Comparison of ENCODE assay signal across 7 mouse cellular contexts in genomic region chr11:74870991-74871622, GRCm38 (mm10). TPM values are rescaled to one million over a fixed set of nuclear protein-coding genes. Genes with fewer than 3 reads are reported as not detected.
DNase-seq lines count a peak whose midpoint lies in the region; ATAC-seq and TF ChIP-seq lines count a peak whose summit lies in the region.

No protein-coding gene starts in this region.

- ATAC-seq in hindbrain, postnatal 0 days, result no peak
- ATAC-seq in midbrain, embryonic 15.5 days (replicated peaks), result no peak

- no peak overlapping the region for H3K4me3 ChIP-seq in cortical plate, adult 2 months (ENCODE audit: insufficient read depth, low read length)
- no peak overlapping the region for H3K4me3 ChIP-seq in hindbrain, postnatal 0 days (ENCODE audit: low read length)
- no peak overlapping the region for H3K4me3 ChIP-seq in midbrain, embryonic 15.5 days

- WGBS in hindbrain, postnatal 0 days, result 10% methylated on average over 12 of the region's 12 CpGs
- WGBS in midbrain, embryonic 15.5 days, result 14% methylated on average over 12 of the region's 12 CpGs

- TF ChIP-seq POLR2A in cortical plate, adult 2 months (IDR thresholded peaks at IDR 0.05; ENCODE audit: extremely low read depth, insufficient read depth, low read length), result no peak

- H3K27ac ChIP-seq in cortical plate, adult 2 months (ENCODE audit: insufficient read depth, low read length), result no peak overlapping the region
- peak overlapping the region; percentile 42; the same call in 1 of the 2 replicates for H3K27ac ChIP-seq in hindbrain, postnatal 0 days
- peak overlapping the region; percentile 80 for H3K27ac ChIP-seq in midbrain, embryonic 15.5 days

- peaks cover 15% of the 10 kb centered on the region for H3K4me1 ChIP-seq in cortical plate, adult 2 months (ENCODE audit: control insufficient read depth, insufficient read depth, low read length)
- peaks cover 13% of the 10 kb centered on the region for H3K4me1 ChIP-seq in hindbrain, postnatal 0 days (ENCODE audit: insufficient read depth, low read length)
- H3K4me1 ChIP-seq in midbrain, embryonic 15.5 days, result peaks cover 35% of the 10 kb centered on the region

- H3K9me3 ChIP-seq in hindbrain, postnatal 0 days (ENCODE audit: low read length), result no peaks in the 10 kb centered on the region
- no peaks in the 10 kb centered on the region for H3K9me3 ChIP-seq in midbrain, embryonic 15.5 days

- TF ChIP-seq CTCF in cortical plate, adult 2 months (IDR thresholded peaks at IDR 0.05; ENCODE audit: extremely low read depth, insufficient read depth, low read length), result peak; percentile 40
- TF ChIP-seq CTCF in hindbrain, postnatal 0 days (IDR thresholded peaks at IDR 0.05; ENCODE audit: low read depth), result peak; percentile 49

- no peaks in the 10 kb centered on the region for H3K27me3 ChIP-seq in hindbrain, postnatal 0 days (ENCODE audit: insufficient read depth, low read length)
- H3K27me3 ChIP-seq in midbrain, embryonic 15.5 days (replicated peaks), result no peaks in the 10 kb centered on the region

- DNase-seq in kidney, postnatal 10 days, result peak; percentile 56
- DNase-seq in kidney, adult 8-10 months, result no peak
- DNase-seq in hindbrain, postnatal 0 days (ENCODE audit: low spot score), result peak; percentile 63
- DNase-seq in T-cell, adult 2 months (ENCODE audit: low spot score), result no peak
- no peak for DNase-seq in embryo, embryonic 9.5 days (ENCODE audit: extremely low spot score)

- no peak overlapping the region for H3K4me2 ChIP-seq in hindbrain, postnatal 0 days (ENCODE audit: low read depth, low read length)
- peak overlapping the region; percentile 30; the same call in 1 of the 2 replicates for H3K4me2 ChIP-seq in midbrain, embryonic 15.5 days

- H3K9ac ChIP-seq in hindbrain, postnatal 0 days (replicated peaks; ENCODE audit: low read length), result no peak overlapping the region
- H3K9ac ChIP-seq in midbrain, embryonic 15.5 days, result peak overlapping the region; percentile 38

- peaks cover 11% of the 10 kb centered on the region; the same call in 1 of the 2 replicates for H3K36me3 ChIP-seq in hindbrain, postnatal 0 days (ENCODE audit: insufficient read depth, low read length)
- H3K36me3 ChIP-seq in midbrain, embryonic 15.5 days (replicated peaks), result peaks cover 6% of the 10 kb centered on the region

RNA-seq across cellular contexts. Expression of gene Sgsm2, which starts 25.8 kb away (rescaled TPM):
- 82.7 and 91.9 TPM in 2 replicates for polyA plus RNA-seq in cortical plate, adult 2 months (2012; rRNA removed)
- 49.0 and 59.2 TPM in 2 replicates for total RNA-seq in hindbrain, postnatal 0 days (2014; rRNA removed)
- polyA plus RNA-seq in hindbrain, postnatal 0 days (2015; fragmentation: Nextera tagmentation; extraction: Ambion mirVana), result 21.2 and 21.3 TPM in 2 replicates
- 31.2 and 33.9 TPM in 2 replicates for polyA plus RNA-seq in midbrain, embryonic 15.5 days (2015; fragmentation: Nextera tagmentation; extraction: Ambion mirVana)

RNA-seq across cellular contexts. Expression of gene Tsr1, which starts 26.8 kb away (rescaled TPM):
- 18.1 and 19.0 TPM in 2 replicates for polyA plus RNA-seq in cortical plate, adult 2 months (2012; rRNA removed)
- total RNA-seq in hindbrain, postnatal 0 days (2014; rRNA removed), result 20.3 and 34.1 TPM in 2 replicates
- polyA plus RNA-seq in hindbrain, postnatal 0 days (2015; fragmentation: Nextera tagmentation; extraction: Ambion mirVana), result 21.1 and 22.0 TPM in 2 replicates
- 26.3 and 28.6 TPM in 2 replicates for polyA plus RNA-seq in midbrain, embryonic 15.5 days (2015; fragmentation: Nextera tagmentation; extraction: Ambion mirVana)

RNA-seq across cellular contexts. Expression of gene Mnt, which starts 40.4 kb away (rescaled TPM):
- polyA plus RNA-seq in cortical plate, adult 2 months (2012; rRNA removed), result 19.9 and 22.1 TPM in 2 replicates
- total RNA-seq in hindbrain, postnatal 0 days (2014; rRNA removed), result 18.5 and 22.8 TPM in 2 replicates
- polyA plus RNA-seq in hindbrain, postnatal 0 days (2015; fragmentation: Nextera tagmentation; extraction: Ambion mirVana), result 7.0 and 8.4 TPM in 2 replicates
- 9.9 and 10.2 TPM in 2 replicates for polyA plus RNA-seq in midbrain, embryonic 15.5 days (2015; fragmentation: Nextera tagmentation; extraction: Ambion mirVana)

RNA-seq across cellular contexts. Expression of gene Smg6, which starts 54.5 kb away (rescaled TPM):
- polyA plus RNA-seq in cortical plate, adult 2 months (2012; rRNA removed), result 26.9 and 29.2 TPM in 2 replicates
- 24.9 and 27.8 TPM in 2 replicates for total RNA-seq in hindbrain, postnatal 0 days (2014; rRNA removed)
- polyA plus RNA-seq in hindbrain, postnatal 0 days (2015; fragmentation: Nextera tagmentation; extraction: Ambion mirVana), result 9.8 and 10.0 TPM in 2 replicates
- 16.0 and 17.1 TPM in 2 replicates for polyA plus RNA-seq in midbrain, embryonic 15.5 days (2015; fragmentation: Nextera tagmentation; extraction: Ambion mirVana)

RNA-seq across cellular contexts. Expression of gene Srr, which starts 54.6 kb away (rescaled TPM):
- polyA plus RNA-seq in cortical plate, adult 2 months (2012; rRNA removed), result 60.0 and 62.7 TPM in 2 replicates
- total RNA-seq in hindbrain, postnatal 0 days (2014; rRNA removed), result 31.0 and 41.8 TPM in 2 replicates
- 32.9 and 36.4 TPM in 2 replicates for polyA plus RNA-seq in hindbrain, postnatal 0 days (2015; fragmentation: Nextera tagmentation; extraction: Ambion mirVana)
- polyA plus RNA-seq in midbrain, embryonic 15.5 days (2015; fragmentation: Nextera tagmentation; extraction: Ambion mirVana), result 38.6 and 40.4 TPM in 2 replicates

Comparison
In these comparisons a context has a peak if more than half of its experiments do, and no peak if none do; other contexts are left out.
1. DNase-seq: peak in kidney, postnatal 10 days (single experiment) and hindbrain, postnatal 0 days (single experiment); none in kidney, adult 8-10 months (0 of 2), T-cell, adult 2 months (single experiment) and embryo, embryonic 9.5 days (single experiment).